Mouse (Mus musculus): ENCODE measurements around the gene Hoxa2. TPM values are rescaled to one million over a fixed set of nuclear protein-coding genes. Genes with fewer than 3 reads are reported as not detected.
A peak's percentile ranks its signal among the peaks of the same experiment; 100 is the strongest.

The Hoxa2 gene
- polyA plus RNA-seq, 1 experiment from 2014 or later = 22.5 TPM

DNA sequence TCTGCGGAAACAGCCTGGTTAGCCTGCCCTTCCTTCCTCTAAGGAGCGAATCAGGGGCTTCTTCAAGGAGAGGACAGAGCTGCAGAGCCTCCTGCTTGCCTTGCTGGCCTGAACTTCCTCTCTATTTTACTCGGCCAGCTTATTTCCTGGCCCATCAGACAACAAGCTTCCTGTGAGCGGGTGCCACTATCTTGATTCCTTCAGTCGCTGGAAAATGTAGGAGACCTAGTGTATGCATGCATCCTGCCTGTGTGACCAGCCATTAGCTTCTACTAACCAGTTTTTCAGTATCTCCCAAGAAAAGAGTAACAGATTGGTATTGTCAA lies 6.2 kb upstream of the Hoxa2 start:
- Histone ChIP-seq H3K27ac (ENCODE audit: low read depth, low read length) (peak overlapping the region; percentile 91), H3K4me1 (ENCODE audit: control insufficient read depth, insufficient read depth, low read depth, low read length) (peaks cover 8% of the 10 kb centered on the region), H3K4me2 (ENCODE audit: low read length) (peak overlapping the region; percentile 39), H3K9me3 (ENCODE audit: control insufficient read depth, low read length) (no peaks in the 10 kb centered on the region), H3K4me3 (ENCODE audit: low read length) (peak overlapping the region; percentile 10), H3K27me3 (replicated peaks; ENCODE audit: control insufficient read depth, insufficient read depth, low read length) (peaks cover 20% of the 10 kb centered on the region), H3K36me3 (ENCODE audit: control insufficient read depth, insufficient read depth, low read length) (no peaks in the 10 kb centered on the region), H3K9ac (ENCODE audit: low read depth, low read length) (peak overlapping the region; percentile 64)
- 7% methylated on average over 5 of the region's 5 CpGs for WGBS
- ATAC-seq = no peak

DNA sequence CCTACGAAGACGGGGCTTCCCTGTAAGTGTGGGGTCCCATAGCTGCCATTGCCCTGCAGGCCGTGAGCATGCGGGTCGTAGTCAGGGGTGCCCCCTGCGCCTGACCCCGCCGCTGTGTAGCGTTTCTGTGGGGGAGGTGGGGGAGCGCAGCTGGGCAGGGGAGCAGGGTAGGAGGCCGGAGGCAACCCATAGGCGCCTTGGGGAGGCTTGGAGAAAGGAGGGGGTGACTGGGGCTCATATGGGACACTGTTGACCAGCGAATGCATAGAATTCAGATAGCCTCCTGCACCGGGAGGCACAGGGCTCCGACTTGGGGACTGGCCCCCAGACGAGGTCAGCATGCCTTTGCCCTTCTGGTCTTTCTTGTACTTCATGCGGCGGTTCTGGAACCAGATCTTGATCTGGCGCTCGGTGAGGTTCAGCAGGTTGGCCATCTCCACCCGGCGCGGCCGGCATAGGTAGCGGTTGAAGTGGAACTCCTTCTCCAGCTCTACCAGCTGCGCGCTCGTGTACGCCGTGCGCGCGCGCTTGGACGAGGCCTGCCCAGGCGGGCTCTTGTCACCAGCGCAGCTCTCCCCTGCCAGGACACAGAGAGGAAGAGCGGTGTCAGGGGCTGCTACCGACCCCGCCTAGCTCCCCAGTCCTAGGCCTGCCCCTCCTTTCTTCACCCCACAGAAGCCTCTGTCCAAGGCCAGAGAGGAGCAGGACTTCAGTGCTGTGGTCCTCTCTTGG lies 5.7 kb upstream of the Hoxa2 start:
- H3K9ac ChIP-seq (ENCODE audit: low read depth, low read length) = peak overlapping the region; percentile 64
- peak overlapping the region; percentile 91 for H3K27ac ChIP-seq (ENCODE audit: low read depth, low read length)
- WGBS = 2% methylated on average over 37 of the region's 40 CpGs
- peaks cover 8% of the 10 kb centered on the region for H3K4me1 ChIP-seq (ENCODE audit: control insufficient read depth, insufficient read depth, low read depth, low read length)
- ATAC-seq = no peak
- no peaks in the 10 kb centered on the region for H3K36me3 ChIP-seq (ENCODE audit: control insufficient read depth, insufficient read depth, low read length)
- peak overlapping the region; percentile 10 for H3K4me3 ChIP-seq (ENCODE audit: low read length)
- H3K4me2 ChIP-seq (ENCODE audit: low read length) = peak overlapping the region; percentile 39
- peaks cover 20% of the 10 kb centered on the region for H3K27me3 ChIP-seq (replicated peaks; ENCODE audit: control insufficient read depth, insufficient read depth, low read length)
- H3K9me3 ChIP-seq (ENCODE audit: control insufficient read depth, low read length) = no peaks in the 10 kb centered on the region

DNA sequence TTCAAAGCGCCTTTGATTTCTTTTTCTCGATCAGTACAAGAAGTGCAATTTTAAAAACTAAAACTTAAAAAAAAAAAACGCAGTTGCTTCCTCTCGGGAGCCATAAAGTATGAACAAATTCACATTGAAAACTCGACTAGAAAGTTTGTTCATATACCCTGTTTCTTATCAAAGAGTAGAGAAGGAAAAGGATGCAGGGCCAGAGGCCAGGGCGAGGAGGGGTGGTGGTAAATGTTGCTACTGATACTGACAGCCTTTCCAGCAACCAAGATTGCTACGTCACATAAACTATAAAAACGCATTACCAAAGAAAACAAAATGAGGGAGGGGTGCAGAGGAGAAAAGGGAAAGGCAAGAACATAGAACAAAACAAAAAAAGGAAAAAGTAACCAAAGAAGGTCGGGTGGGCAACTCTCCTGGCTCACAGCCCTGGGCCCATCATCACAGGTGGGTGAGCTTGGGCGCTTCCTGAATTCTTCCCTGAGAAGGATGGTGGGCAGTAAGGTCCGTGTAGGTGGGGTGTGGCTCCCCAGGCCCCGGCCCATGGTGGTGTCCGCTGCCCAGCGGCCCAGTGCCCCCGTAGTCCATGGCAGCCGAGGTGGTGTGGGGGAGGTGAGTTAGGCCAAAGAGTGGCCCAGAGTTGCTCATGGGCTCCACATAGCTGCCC lies 5.0 kb upstream of the Hoxa2 start:
- peaks cover 8% of the 10 kb centered on the region for H3K4me1 ChIP-seq (ENCODE audit: control insufficient read depth, insufficient read depth, low read depth, low read length)
- H3K27ac ChIP-seq (ENCODE audit: low read depth, low read length) = peak overlapping the region; percentile 91
- 6% methylated on average over 16 of the region's 16 CpGs for WGBS
- H3K36me3 ChIP-seq (ENCODE audit: control insufficient read depth, insufficient read depth, low read length) = no peaks in the 10 kb centered on the region
- peaks cover 16% of the 10 kb centered on the region for H3K27me3 ChIP-seq (replicated peaks; ENCODE audit: control insufficient read depth, insufficient read depth, low read length)
- H3K9ac ChIP-seq (ENCODE audit: low read depth, low read length) = peak overlapping the region; percentile 64
- no peaks in the 10 kb centered on the region for H3K9me3 ChIP-seq (ENCODE audit: control insufficient read depth, low read length)
- peak overlapping the region; percentile 10 for H3K4me3 ChIP-seq (ENCODE audit: low read length)
- peak overlapping the region; percentile 39 for H3K4me2 ChIP-seq (ENCODE audit: low read length)
- no peak for ATAC-seq

DNA sequence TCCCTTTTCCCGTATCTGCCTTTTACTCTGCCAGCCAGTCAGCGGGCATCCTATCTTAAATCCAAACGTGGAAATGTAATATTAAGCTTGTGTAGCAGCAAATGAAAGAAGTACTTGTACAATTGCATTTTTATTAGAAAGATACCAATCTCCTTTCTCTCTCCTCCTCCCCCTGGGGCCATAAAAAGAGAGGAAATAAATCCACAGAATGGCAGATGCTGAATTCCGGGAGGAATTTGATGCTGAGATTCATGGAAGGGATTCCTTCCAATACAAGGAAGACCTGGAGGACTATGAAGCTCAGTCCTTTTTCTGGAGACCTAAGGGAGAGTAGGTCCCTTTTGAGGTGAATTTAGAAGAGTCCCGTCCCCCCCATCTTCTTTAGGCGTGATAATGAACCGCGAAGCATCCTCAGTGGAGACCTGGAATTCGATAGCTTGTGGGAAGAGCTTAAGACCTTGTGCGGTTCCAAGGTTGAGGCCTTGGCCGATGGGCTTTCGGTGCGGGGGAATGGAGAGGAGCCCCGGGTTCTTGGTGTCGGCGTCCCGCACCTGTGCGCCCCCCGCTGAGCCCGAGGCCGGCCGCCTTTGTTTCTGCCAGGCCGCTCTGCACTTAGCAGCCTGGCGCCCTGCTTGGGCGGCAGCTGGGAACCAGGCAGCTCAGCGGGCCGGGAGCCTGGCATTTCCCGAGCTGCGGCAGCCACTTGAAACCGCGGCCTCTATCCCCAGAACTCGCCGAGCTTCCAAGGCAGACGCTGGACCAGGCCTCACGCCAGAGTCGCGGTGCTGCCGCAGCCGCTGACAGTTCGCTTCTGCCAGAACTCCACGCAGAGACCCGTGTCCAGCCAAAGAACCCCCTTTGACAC lies 3.8 kb upstream of the Hoxa2 start:
- H3K9ac ChIP-seq (ENCODE audit: low read depth, low read length) = peak overlapping the region; percentile 75
- ATAC-seq = no peak
- H3K4me2 ChIP-seq (ENCODE audit: low read length) = peak overlapping the region; percentile 80
- H3K9me3 ChIP-seq (ENCODE audit: control insufficient read depth, low read length) = no peaks in the 10 kb centered on the region
- H3K27me3 ChIP-seq (replicated peaks; ENCODE audit: control insufficient read depth, insufficient read depth, low read length) = peaks cover 13% of the 10 kb centered on the region
- peak overlapping the region; percentile 97 for H3K27ac ChIP-seq (ENCODE audit: low read depth, low read length)
- peaks cover 8% of the 10 kb centered on the region for H3K4me1 ChIP-seq (ENCODE audit: control insufficient read depth, insufficient read depth, low read depth, low read length)
- no peaks in the 10 kb centered on the region for H3K36me3 ChIP-seq (ENCODE audit: control insufficient read depth, insufficient read depth, low read length)
- 1% methylated on average over 42 of the region's 42 CpGs for WGBS
- peak overlapping the region; percentile 57 for H3K4me3 ChIP-seq (ENCODE audit: low read length)

DNA sequence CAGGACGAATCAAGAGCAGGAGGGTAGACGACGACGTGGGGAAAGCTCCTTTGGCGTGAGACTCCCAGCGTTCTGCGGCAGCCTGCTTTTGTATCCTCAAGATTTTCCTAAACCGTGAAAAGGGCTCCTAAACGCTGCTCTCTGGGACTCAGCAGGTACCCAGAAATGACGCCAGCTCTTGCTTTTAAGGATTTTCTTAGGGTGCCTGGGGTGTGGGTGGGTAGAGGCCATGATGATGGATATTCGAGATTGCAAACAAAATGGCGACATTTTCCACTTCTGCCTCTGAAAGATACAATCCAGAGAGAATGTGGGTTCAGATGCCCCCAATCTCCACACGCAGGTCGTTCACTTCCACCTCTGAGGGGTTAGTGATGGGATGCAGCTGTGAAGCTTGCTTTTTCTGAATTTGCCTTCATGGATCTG lies 3.1 kb upstream of the Hoxa2 start:
- Histone ChIP-seq H3K4me2 (ENCODE audit: low read length) (peak overlapping the region; percentile 80), H3K9me3 (ENCODE audit: control insufficient read depth, low read length) (no peaks in the 10 kb centered on the region), H3K36me3 (ENCODE audit: control insufficient read depth, insufficient read depth, low read length) (no peaks in the 10 kb centered on the region), H3K4me1 (ENCODE audit: control insufficient read depth, insufficient read depth, low read depth, low read length) (peaks cover 8% of the 10 kb centered on the region), H3K27me3 (replicated peaks; ENCODE audit: control insufficient read depth, insufficient read depth, low read length) (peaks cover 10% of the 10 kb centered on the region), H3K9ac (ENCODE audit: low read depth, low read length) (peak overlapping the region; percentile 53), H3K27ac (ENCODE audit: low read depth, low read length) (peak overlapping the region; percentile 97), H3K4me3 (ENCODE audit: low read length) (peak overlapping the region; percentile 57)
- WGBS = 5% methylated on average over 14 of the region's 14 CpGs
- no peak for ATAC-seq

DNA sequence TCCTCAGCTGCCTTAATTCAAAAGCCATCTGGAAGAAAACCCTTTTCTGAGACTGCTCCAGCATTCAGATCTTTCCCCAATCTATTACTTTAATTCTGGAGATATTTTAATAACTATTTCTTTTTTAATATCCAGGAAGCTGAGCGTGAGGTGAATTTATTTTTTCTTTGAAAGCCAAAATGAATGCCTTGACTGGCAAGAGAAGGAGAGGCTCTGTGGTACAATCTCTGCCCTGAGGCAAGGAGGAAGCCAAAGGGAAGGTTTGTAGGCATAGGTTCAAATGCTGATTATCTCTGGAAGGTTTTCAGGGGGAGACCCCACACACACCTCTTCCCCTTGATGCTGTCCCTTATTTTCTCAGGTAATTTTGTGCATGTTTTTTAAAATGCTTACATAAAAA lies 2.5 kb upstream of the Hoxa2 start:
- Histone ChIP-seq H3K27me3 (replicated peaks; ENCODE audit: control insufficient read depth, insufficient read depth, low read length) (peaks cover 10% of the 10 kb centered on the region), H3K9me3 (ENCODE audit: control insufficient read depth, low read length) (no peaks in the 10 kb centered on the region), H3K27ac (ENCODE audit: low read depth, low read length) (peak overlapping the region; percentile 97), H3K36me3 (ENCODE audit: control insufficient read depth, insufficient read depth, low read length) (no peaks in the 10 kb centered on the region), H3K4me3 (ENCODE audit: low read length) (peak overlapping the region; percentile 57), H3K4me1 (ENCODE audit: control insufficient read depth, insufficient read depth, low read depth, low read length) (peaks cover 7% of the 10 kb centered on the region), H3K4me2 (ENCODE audit: low read length) (peak overlapping the region; percentile 80), H3K9ac (ENCODE audit: low read depth, low read length) (peak overlapping the region; percentile 83)
- 17% methylated on average over 1 of the region's 1 CpGs for WGBS
- no peak for ATAC-seq

DNA sequence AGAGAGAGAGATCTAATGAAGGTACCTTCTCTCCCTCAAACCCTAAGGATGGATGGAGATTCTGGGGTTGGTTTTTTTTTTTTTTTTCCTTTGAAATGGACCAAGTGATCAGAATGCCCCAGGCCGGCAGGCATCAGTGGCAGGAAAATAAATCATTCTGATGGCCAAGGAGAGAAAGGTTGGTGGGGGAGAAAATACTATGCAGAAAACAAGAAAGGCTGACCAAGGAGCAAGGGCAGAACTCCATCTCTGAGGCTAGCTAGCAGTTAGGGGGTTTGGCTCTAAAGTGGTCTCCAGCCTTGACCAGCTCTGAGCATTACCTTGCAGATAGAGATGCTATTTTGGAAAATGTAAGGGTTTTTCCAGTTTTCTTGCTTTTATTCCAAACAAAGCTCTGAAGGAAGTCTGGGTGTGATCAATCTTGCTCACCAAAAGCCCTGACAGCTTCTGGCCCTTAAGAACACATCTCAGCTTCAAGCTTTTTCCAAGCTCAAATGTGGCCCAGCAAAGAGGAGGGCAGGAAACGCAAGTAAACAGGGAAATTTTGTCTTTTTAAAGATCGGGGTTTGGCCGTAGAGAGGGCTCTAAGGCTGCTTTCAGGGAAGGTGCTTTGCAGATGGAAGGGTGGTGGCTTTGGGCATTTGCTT lies 1.9 kb upstream of the Hoxa2 start:
- WGBS = 4% methylated on average over 4 of the region's 4 CpGs
- Histone ChIP-seq H3K4me2 (ENCODE audit: low read length) (peak overlapping the region; percentile 80), H3K4me3 (ENCODE audit: low read length) (peak overlapping the region; percentile 57), H3K9ac (ENCODE audit: low read depth, low read length) (peak overlapping the region; percentile 83), H3K9me3 (ENCODE audit: control insufficient read depth, low read length) (no peaks in the 10 kb centered on the region), H3K36me3 (ENCODE audit: control insufficient read depth, insufficient read depth, low read length) (no peaks in the 10 kb centered on the region), H3K27me3 (replicated peaks; ENCODE audit: control insufficient read depth, insufficient read depth, low read length) (peaks cover 6% of the 10 kb centered on the region; the same call in 1 of the 2 replicates), H3K4me1 (ENCODE audit: control insufficient read depth, insufficient read depth, low read depth, low read length) (peaks cover 3% of the 10 kb centered on the region), H3K27ac (ENCODE audit: low read depth, low read length) (peak overlapping the region; percentile 97)
- ATAC-seq = no peak

DNA sequence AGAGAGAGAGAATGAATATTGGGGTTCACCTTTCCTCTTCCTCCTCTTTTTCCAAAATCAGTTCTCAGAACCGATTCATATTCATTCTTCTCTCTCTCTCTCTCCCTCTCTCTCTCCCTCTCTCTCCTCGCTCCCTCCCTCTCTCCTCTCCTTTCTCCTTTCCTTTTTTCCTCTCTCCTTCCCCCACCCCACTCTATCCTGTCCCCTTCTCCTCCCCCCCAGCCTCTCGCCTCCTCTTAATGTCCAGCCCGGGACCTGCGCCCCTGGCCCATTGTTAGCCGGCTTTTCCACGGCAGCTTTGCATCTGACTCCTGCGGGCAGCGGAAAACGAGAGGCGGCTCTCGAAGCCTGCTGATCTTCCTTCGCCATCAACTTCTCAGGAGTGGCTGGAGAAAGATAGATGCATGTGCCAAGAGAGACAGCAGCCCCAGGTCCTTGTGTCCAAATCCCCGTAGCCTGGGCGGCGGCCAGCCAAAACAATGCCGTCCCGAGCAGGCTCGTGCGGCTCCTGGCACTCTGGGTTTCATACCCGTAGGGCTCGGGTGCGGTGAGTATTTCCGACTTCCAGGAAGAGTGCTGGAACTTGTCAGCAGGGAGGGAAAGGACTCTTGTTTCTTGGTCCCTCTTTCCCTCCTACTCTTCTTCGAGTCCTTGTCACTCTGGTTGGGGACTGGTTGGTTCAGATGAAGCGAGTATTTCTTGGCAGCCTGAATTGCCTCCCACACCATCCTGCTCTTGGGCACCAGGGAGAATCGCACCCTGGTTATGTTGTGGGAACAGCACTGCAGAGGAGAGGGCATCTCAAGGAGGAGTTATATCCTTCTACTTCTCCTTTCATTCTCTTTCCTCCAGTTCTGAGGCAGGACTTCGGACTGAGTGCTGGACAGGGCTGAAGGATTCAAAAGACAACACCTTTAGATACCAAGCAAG lies 1.1 kb upstream of the Hoxa2 start:
- Histone ChIP-seq H3K36me3 (ENCODE audit: control insufficient read depth, insufficient read depth, low read length) (no peaks in the 10 kb centered on the region), H3K4me3 (ENCODE audit: low read length) (peak overlapping the region; percentile 57), H3K4me2 (ENCODE audit: low read length) (peak overlapping the region; percentile 80), H3K4me1 (ENCODE audit: control insufficient read depth, insufficient read depth, low read depth, low read length) (peaks cover 3% of the 10 kb centered on the region; the same call in 1 of the 2 replicates), H3K9me3 (ENCODE audit: control insufficient read depth, low read length) (no peaks in the 10 kb centered on the region), H3K27ac (ENCODE audit: low read depth, low read length) (peak overlapping the region; percentile 97), H3K27me3 (replicated peaks; ENCODE audit: control insufficient read depth, insufficient read depth, low read length) (peaks cover 4% of the 10 kb centered on the region; the same call in 1 of the 2 replicates), H3K9ac (ENCODE audit: low read depth, low read length) (peak overlapping the region; percentile 83)
- ATAC-seq = no peak
- WGBS = 1% methylated on average over 28 of the region's 28 CpGs
